Mouse (Mus musculus): ENCODE measurements around the gene Mrpl42.

- TF ChIP-seq POLR2A (IDR thresholded peaks at IDR 0.05; ENCODE audit: control insufficient read depth, extremely low read depth, insufficient read depth, low read length, poor library complexity) (no peak), CTCF (IDR thresholded peaks at IDR 0.05; ENCODE audit: borderline replicate concordance, control insufficient read depth, extremely low read depth, insufficient read depth, low read length, poor library complexity) (no peak)
Measured at GRCm38 (mm10) chr10:95461053-95461553, 40.6 kb downstream of the Mrpl42 start.

Measured in thymus, adult 2 months (tissue).